Mouse (Mus musculus): ENCODE measurements around the gene Crat. TPM values are rescaled to one million over a fixed set of nuclear protein-coding genes. Genes with fewer than 3 reads are reported as not detected.
A peak's percentile ranks its signal among the peaks of the same experiment; 100 is the strongest.

Crat gene
- polyA plus RNA-seq, 1 experiment from 2014 or later = 26.0 TPM

DNA sequence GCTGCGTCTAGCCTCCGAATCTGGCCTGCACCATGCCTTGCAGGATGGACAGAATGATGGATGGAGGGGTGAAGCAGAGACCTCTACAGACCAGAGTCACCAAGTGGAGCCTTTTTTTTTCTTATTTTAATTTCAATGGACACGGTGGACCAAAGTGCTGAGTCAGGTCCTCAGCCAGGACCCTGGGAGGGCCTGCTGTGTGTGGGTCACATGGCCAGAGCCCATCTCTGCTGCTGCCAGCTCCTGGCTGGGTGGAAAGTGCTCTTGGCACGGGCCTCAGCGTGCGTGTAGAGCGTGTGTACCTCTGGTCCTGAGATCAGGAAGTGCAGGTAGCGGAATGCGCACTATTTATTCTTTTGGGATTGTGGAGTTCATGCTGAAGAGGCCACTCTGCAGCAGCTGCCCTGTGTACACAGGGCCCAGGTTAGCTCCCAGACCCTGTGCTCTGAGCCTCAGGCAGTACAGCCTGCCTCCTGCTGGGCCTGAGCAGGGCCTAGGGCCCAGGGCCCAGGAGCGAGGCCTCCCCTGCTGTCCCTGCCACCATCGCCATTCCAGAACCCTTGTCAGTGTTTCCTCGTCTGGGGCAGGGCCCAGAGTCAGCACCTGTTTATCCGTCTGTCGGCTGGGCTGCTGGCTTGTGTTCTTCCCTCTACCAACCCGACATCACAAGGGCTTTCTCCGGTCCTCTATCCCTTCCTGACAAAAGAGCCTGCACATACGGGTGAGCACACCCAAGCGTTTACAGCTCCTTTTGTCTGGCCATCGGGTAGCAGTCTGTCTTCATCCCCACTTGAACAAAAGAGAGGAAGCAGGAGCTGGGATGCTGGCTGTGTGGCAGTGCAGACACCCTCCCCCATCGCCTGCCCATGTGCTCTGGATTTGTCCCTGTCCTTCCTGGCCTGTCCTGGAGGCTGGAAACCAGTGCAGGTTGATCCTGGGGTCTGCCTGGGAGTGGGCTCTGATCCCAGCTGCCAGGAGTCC lies 16.1 kb downstream of the Crat start:
- H3K4me3 ChIP-seq = no peak overlapping the region
- peak; percentile 67 for ATAC-seq (ENCODE audit: low FRiP score, low read depth)
- peak overlapping the region; percentile 47 for H3K9ac ChIP-seq
- H3K27ac ChIP-seq = peak overlapping the region; percentile 39
- no peak overlapping the region for H3K4me2 ChIP-seq (replicated peaks)
- H3K4me1 ChIP-seq = peaks cover 32% of the 10 kb centered on the region
- peaks cover 69% of the 10 kb centered on the region for H3K36me3 ChIP-seq
- H3K9me3 ChIP-seq = no peaks in the 10 kb centered on the region
- WGBS = 21% methylated on average over 20 of the region's 20 CpGs
- no peaks in the 10 kb centered on the region for H3K27me3 ChIP-seq (replicated peaks)

DNA sequence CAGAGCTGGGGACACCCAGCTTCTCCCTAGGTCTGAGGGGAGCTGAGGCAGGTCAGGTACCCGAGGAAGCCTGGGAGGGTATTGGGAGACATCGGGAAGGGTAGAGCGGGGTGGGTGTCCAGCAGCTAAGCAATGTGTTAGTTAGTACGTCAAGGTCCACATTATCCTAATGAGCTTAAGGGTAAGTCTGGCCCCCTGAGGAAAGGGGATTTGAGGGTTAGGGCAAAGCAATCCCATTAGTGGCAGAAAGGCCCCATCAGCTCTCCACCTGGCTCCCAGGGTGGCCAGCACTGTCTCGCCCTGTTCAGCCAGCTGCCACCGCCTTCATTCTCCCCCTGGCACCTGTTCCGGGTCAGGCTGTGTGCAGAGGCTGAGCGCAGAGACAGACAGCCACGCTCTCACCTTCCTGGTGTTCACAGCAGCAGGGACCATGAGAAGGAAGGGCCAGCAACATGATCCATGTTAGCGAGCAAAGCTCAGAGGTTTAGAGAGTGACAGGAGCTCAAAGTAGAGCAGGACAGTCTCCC lies 17.6 kb downstream of the Crat start:
- 87% methylated on average over 10 of the region's 10 CpGs for WGBS

DNA sequence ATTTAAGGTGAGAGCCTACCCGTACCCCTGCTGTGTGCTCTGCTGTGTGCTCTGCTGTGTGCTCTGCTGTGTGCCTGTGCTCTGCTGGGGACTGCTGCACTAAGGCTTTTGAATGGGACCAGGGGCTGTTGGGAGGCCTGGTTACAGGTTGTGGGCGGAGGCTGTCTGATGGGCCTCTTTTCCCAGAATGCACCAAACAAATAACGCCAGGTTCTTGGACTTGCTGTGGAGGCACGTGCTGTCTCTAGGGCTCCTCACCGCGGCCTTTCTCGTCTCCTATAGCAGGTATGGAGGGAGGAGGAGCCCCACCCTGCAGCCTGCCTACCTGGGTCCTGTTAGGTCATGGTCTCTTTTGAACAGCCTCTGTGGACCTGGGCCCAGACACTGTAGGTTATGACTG lies 19.4 kb downstream of the Crat start:
- WGBS = 90% methylated on average over 7 of the region's 7 CpGs
- Histone ChIP-seq H3K36me3 (peaks cover 55% of the 10 kb centered on the region), H3K4me1 (peaks cover 48% of the 10 kb centered on the region), H3K4me2 (replicated peaks) (no peak overlapping the region), H3K9me3 (no peaks in the 10 kb centered on the region), H3K4me3 (no peak overlapping the region), H3K27ac (no peak overlapping the region), H3K27me3 (replicated peaks) (no peaks in the 10 kb centered on the region), H3K9ac (no peak overlapping the region)
- ATAC-seq (ENCODE audit: low FRiP score, low read depth) = no peak

More for the DNA sequence above, 17.6 kb downstream of the Crat start:
- H3K4me3 ChIP-seq = no peak overlapping the region
- peaks cover 45% of the 10 kb centered on the region for H3K4me1 ChIP-seq
- H3K36me3 ChIP-seq = peaks cover 63% of the 10 kb centered on the region
- no peak overlapping the region for H3K9ac ChIP-seq
- no peaks in the 10 kb centered on the region for H3K27me3 ChIP-seq (replicated peaks)
- no peak overlapping the region for H3K4me2 ChIP-seq (replicated peaks)
- ATAC-seq (ENCODE audit: low FRiP score, low read depth) = no peak
- H3K9me3 ChIP-seq = no peaks in the 10 kb centered on the region
- no peak overlapping the region for H3K27ac ChIP-seq

GRCm38 (mm10) chr2:30395757-30396156 lies 19.9 kb downstream of the Crat start:
- H3K4me1 ChIP-seq = peaks cover 48% of the 10 kb centered on the region
- H3K9me3 ChIP-seq = no peaks in the 10 kb centered on the region
- no peak overlapping the region for H3K4me3 ChIP-seq
- WGBS = 90% methylated on average over 7 of the region's 7 CpGs
- no peak overlapping the region for H3K4me2 ChIP-seq (replicated peaks)
- no peaks in the 10 kb centered on the region for H3K27me3 ChIP-seq (replicated peaks)
- H3K36me3 ChIP-seq = peaks cover 52% of the 10 kb centered on the region
- H3K27ac ChIP-seq = no peak overlapping the region
- no peak overlapping the region for H3K9ac ChIP-seq
- ATAC-seq (ENCODE audit: low FRiP score, low read depth) = no peak

GRCm38 (mm10) chr2:30393370-30393656 lies 22.3 kb downstream of the Crat start:
- no peak overlapping the region for H3K27ac ChIP-seq
- H3K4me3 ChIP-seq = peak overlapping the region; percentile 84
- peaks cover 34% of the 10 kb centered on the region for H3K36me3 ChIP-seq
- no peak for ATAC-seq (ENCODE audit: low FRiP score, low read depth)
- no peaks in the 10 kb centered on the region for H3K9me3 ChIP-seq
- 81% methylated on average over 1 of the region's 1 CpGs for WGBS
- H3K4me2 ChIP-seq (replicated peaks) = peak overlapping the region; percentile 99
- no peaks in the 10 kb centered on the region for H3K27me3 ChIP-seq (replicated peaks)
- H3K4me1 ChIP-seq = peaks cover 24% of the 10 kb centered on the region
- peak overlapping the region; percentile 80 for H3K9ac ChIP-seq

DNA sequence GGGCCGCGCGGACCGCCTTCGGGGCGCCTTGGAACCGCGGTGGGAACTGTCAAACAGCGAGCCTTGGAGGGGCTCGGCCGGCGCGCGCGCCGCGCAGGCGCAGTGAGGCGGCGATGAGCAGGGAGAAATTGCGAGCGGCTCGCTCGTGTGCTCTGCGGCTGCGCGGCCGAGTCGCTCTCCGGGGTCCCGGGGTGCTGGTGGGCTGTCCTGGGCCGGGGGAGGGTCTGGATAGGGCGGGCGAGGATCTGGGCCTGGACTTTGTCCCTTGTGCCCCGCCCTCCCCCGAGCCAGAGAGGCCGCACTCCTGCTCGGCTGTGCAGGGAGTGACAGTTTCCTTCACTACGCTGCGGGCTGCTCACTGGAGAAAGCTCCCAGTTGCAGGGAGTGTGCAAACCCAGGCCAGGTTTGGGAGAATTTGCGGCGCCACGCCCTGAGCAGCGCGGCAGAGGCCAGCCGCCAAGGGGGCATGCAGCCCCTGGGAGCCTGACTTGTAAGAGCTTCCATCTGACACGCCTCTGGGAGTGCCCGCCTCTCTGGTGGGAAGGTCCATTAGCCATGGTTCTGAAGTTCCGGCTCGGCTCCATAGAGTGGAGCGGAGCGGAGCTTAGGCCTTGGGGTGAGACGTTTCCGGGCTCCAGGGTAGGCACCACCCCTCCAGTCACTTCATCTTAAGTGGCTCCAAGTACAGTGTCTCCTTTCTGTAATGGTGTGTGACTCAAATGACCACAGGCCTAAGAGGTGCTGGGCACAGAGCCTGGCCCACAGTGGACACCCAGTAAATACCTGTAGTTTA lies 22.8 kb downstream of the Crat start:
- peak; percentile 83 for ATAC-seq (ENCODE audit: low FRiP score, low read depth)
- peak overlapping the region; percentile 80 for H3K9ac ChIP-seq
- H3K27ac ChIP-seq = peak overlapping the region; percentile 86
- H3K4me3 ChIP-seq = peak overlapping the region; percentile 84
- no peaks in the 10 kb centered on the region for H3K9me3 ChIP-seq
- peaks cover 30% of the 10 kb centered on the region for H3K36me3 ChIP-seq
- H3K4me2 ChIP-seq (replicated peaks) = peak overlapping the region; percentile 99
- peaks cover 18% of the 10 kb centered on the region for H3K4me1 ChIP-seq
- no peaks in the 10 kb centered on the region for H3K27me3 ChIP-seq (replicated peaks)
- under 1% methylated on average over 54 of the region's 54 CpGs for WGBS

- H3K4me2 ChIP-seq (replicated peaks) = peak within 1 kb of the TSS; percentile 99
- H3K36me3 ChIP-seq = peaks cover 24% of the 10 kb centered on the region
- H3K9me3 ChIP-seq = no peaks in the 10 kb centered on the region
- peaks cover 16% of the 10 kb centered on the region for H3K4me1 ChIP-seq
- H3K27ac ChIP-seq = peak within 1 kb of the TSS; percentile 86
- H3K27me3 ChIP-seq (replicated peaks) = no peaks in the 10 kb centered on the region
- H3K9ac ChIP-seq = peak within 1 kb of the TSS; percentile 80
- under 1% methylated on average over 40 of the region's 40 CpGs for WGBS
- peak within 1 kb of the TSS; percentile 84 for H3K4me3 ChIP-seq
- ATAC-seq (ENCODE audit: low FRiP score, low read depth) = peak; percentile 99
Measured at GRCm38 (mm10) chr2:30392114-30392576, 23.5 kb downstream of the Crat start, which contains the start of gene Dolpp1. Gene Dolpp1, plus strand, starts transcription at chr2:30392254.

DNA sequence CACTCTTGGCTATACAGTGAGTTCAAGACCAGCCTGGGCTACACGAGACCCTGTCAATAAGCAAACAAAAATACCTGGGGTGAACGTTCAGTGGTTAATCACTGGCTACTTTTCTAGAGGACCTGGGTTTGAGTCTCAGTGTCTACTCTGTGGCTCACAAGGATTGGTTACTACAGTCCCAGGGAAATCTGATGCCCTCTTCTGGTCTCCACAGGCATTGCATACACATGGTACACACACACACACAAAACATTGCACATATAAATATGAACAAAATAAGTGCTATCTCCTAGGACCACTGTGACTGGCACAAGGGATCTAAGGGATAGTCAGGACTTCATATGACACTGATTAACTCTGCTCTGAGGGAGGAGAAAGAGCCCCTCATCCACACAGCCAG lies 26.6 kb downstream of the Crat start:
- Histone ChIP-seq H3K4me3 (no peak overlapping the region), H3K9me3 (no peaks in the 10 kb centered on the region), H3K27me3 (replicated peaks) (no peaks in the 10 kb centered on the region), H3K27ac (no peak overlapping the region), H3K36me3 (peaks cover 18% of the 10 kb centered on the region), H3K9ac (no peak overlapping the region), H3K4me1 (peaks cover 13% of the 10 kb centered on the region), H3K4me2 (replicated peaks) (no peak overlapping the region)
- 90% methylated on average over 2 of the region's 2 CpGs for WGBS
- no peak for ATAC-seq (ENCODE audit: low FRiP score, low read depth)

GRCm38 (mm10) chr2:30386913-30387312 lies 28.7 kb downstream of the Crat start:
- H3K27ac ChIP-seq = no peak overlapping the region
- no peaks in the 10 kb centered on the region for H3K4me1 ChIP-seq
- WGBS = 91% methylated on average over 9 of the region's 9 CpGs
- no peak overlapping the region for H3K4me3 ChIP-seq
- H3K4me2 ChIP-seq (replicated peaks) = no peak overlapping the region
- no peak overlapping the region for H3K9ac ChIP-seq
- no peaks in the 10 kb centered on the region for H3K27me3 ChIP-seq (replicated peaks)
- no peak for ATAC-seq (ENCODE audit: low FRiP score, low read depth)
- H3K9me3 ChIP-seq = no peaks in the 10 kb centered on the region
- H3K36me3 ChIP-seq = peaks cover 37% of the 10 kb centered on the region

DNA sequence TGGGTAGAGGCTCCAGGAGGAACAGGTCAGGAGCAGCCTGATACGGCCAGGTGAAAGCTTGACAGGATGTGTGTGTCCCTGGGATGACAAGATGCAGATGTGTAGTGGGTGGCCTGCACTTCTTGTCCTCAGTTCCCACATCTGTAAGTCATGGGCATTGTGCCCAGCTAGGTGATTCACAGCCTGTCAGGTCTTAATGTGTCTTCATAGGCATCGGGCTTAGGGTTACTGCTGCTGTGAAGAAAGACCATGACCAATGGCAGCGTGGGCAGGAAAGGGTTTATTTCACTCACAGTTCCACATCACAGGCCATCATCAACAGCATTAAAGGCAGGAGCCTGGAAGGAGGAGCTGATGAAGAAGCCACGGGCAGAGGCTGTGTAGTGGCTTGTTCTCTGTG lies 30.0 kb downstream of the Crat start:
- Histone ChIP-seq H3K9ac (no peak overlapping the region), H3K27ac (no peak overlapping the region), H3K4me3 (no peak overlapping the region), H3K27me3 (replicated peaks) (no peaks in the 10 kb centered on the region), H3K36me3 (peaks cover 49% of the 10 kb centered on the region), H3K9me3 (no peaks in the 10 kb centered on the region), H3K4me2 (replicated peaks) (no peak overlapping the region), H3K4me1 (no peaks in the 10 kb centered on the region)
- no peak for ATAC-seq (ENCODE audit: low FRiP score, low read depth)
- WGBS = 87% methylated on average over 4 of the region's 4 CpGs

DNA sequence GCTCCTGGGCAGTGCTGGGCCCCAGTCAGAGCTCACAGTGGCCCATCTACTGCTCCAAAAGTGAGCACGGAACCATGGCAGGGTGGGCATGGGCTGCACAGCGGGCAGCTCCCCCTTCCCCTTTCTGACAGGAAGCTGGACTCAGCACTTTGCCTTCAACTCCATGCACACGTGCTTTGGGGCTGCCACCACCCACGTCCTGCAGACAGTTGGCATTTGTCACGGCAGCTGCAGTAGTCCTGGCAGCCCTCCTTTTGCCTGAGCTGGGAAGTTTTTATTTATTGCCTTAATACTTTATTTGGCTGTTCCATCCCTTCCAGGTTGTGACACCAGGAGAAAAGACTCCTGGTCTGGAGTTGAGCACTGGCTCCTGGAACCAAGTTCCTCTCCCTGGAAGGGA lies 30.8 kb downstream of the Crat start:
- no peaks in the 10 kb centered on the region for H3K27me3 ChIP-seq (replicated peaks)
- peaks cover 56% of the 10 kb centered on the region for H3K36me3 ChIP-seq
- WGBS = 89% methylated on average over 5 of the region's 5 CpGs
- H3K9ac ChIP-seq = no peak overlapping the region
- H3K27ac ChIP-seq = no peak overlapping the region
- ATAC-seq (ENCODE audit: low FRiP score, low read depth) = no peak
- no peak overlapping the region for H3K4me3 ChIP-seq
- no peak overlapping the region for H3K4me2 ChIP-seq (replicated peaks)
- H3K9me3 ChIP-seq = no peaks in the 10 kb centered on the region
- no peaks in the 10 kb centered on the region for H3K4me1 ChIP-seq

DNA sequence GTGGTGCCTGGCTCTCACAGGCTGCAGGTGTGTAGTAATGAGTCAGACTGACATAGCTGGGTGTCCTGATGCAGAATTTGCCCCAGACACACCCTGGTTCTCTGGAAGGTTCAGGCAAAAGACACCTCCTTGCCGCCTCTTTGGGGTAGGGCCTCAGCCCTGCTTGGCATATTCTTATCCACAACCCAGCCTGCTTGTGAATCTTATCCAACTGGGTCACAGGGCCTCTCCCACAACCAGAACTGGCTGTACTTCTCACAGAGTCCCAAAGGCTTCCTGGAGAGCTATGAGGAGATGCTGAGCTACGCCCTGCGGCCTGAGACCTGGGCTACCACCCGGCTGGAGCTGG lies 34.3 kb downstream of the Crat start:
- Histone ChIP-seq H3K4me2 (replicated peaks) (no peak overlapping the region), H3K4me3 (no peak overlapping the region), H3K27me3 (replicated peaks) (no peaks in the 10 kb centered on the region), H3K9ac (no peak overlapping the region), H3K27ac (no peak overlapping the region), H3K36me3 (peaks cover 91% of the 10 kb centered on the region), H3K9me3 (no peaks in the 10 kb centered on the region), H3K4me1 (no peaks in the 10 kb centered on the region)
- ATAC-seq (ENCODE audit: low FRiP score, low read depth) = no peak
- 93% methylated on average over 4 of the region's 4 CpGs for WGBS
